Mouse (Mus musculus) 416B (cell line): Measurements from ENCODE around the gene Sdhaf3.

ENCODE experiments used
- DNase-seq: peaks from one replicate; pipeline ENCODE4 v3.0.0; 2011; ENCODE audit warnings: low read depth

Gene Sdhaf3

DNA sequence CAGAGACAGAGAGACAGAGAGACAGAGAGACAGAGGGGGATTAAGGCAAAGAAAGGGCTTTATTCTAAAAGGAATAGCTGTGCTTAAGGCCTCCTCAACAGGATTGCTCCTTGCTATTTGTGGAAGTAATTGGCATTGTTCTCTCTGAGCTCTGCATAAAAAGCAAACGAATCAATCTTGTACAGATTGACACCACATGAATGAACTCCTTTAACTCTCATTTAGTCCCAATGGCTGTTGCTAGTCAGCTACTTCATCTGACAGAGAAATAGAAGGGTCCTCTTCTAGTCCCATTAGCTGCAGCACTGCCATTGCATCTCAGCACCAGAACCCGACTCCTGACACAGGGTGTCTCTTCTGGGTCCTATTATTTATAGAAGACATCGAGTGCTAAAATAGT, 113.0 kb downstream of the Sdhaf3 start:
- DNase-seq: no peak

DNA sequence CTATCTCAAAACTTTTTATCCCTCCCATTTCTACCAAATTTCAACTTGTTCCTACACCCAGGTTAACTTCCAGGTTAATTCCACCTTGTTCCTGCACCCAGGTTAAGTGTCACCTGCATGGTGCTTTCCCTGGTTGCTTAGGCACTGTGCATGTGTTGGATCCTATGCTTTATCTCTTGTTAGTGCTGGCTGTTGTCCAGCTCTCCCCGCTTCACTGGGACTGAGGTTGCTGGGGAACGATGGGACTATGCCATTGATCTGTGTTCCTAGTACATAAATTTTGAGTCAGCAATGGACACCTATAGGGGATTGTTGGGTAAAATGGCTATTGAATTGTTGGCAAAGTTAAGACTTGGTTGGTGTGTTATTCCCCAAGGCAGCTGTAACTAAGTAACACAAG, 113.7 kb downstream of the Sdhaf3 start:
- no peak for DNase-seq

DNA sequence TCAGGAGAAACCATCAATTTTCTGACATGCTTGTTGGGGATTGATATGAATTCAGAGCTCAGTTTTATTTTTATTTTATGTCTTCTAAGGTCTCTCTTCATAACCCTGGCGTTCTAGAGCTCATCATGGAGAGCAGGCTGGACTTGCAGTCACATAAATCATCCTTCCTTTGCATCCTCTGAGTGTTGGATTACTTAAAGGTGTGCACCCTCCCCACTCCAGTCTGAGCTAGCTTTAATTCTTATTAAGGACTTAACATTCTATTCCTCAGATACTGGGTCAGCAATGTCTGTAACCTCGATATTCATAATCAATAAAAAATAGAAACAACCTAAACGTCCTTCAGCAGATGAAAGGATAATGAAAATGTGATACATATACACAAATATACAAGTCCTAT, 126.2 kb downstream of the Sdhaf3 start:
- DNase-seq: no peak

DNA sequence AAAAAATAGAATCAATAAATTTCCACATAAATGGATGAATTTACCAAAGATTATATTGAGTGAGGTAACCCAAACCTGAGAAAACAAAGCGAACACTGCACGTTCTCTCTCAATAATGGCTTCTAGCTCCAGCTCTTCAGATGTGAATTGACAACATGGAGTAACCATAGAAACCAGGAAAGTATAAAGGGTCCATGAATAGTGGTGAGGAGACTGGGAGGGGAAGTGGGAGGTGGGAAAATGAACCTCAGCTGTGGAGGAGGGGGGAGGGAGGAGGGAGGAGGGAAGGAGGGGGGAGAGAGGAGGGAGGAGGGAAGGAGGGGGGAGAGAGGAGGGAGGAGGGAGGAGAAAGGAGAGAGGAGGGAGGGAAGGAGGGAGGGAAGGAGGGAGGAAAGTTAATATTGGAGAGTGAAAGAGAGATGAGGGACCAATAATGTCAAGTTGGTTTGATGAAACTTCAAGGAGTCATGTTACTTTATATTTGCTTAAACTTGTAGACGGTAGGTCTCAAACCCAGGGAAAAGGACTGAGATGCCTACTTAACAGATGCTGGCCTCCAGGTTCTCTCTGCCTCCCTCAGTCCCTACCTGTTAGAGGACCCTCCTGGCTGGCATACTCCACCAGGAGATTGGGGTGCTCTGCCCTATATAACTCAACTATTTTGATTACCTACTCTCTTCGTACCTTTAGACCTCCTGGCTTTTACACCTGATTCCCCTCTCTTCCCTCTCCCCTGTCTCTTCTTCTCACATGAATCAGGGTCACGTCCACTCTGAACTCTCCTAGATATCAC, 126.9 kb downstream of the Sdhaf3 start:
- no peak for DNase-seq

DNA sequence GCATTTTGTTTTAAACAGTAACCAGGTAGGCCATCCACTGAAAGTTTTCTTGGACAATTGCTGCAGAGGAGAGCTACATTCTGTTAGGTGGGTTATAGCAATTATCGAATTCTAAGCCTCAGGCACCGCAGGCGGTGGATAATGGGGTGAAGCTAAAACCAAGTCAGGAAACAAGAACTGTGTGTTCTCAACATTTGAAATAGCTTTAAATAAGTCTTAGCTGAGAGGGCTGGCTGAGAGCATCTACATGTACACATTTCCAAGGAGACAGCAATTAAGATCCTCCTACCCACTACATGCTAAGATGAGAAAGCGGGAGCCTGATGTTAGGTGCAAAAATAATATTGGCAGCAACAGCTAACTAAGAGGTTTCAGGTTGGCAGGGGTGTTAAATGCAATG, 127.9 kb downstream of the Sdhaf3 start:
- no peak for DNase-seq

DNA sequence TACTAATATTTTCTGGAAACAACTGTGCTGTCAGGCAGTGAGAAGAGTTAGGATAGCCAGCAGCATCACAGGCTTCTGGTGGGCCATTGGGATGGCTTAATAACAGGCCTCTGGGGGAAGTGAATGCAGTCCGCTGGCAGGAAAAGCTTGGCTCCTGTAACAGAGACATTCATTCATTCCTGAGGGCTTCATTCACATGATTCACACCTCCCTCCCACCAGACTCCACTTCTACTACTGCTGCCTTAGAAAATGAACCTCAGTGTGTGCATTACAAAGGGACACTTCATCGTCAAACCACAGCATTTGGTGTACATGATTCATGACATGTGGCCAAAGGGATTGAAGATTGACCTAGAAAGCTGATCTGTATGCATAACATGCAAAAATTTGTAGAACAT, 128.6 kb downstream of the Sdhaf3 start:
- DNase-seq: no peak

DNA sequence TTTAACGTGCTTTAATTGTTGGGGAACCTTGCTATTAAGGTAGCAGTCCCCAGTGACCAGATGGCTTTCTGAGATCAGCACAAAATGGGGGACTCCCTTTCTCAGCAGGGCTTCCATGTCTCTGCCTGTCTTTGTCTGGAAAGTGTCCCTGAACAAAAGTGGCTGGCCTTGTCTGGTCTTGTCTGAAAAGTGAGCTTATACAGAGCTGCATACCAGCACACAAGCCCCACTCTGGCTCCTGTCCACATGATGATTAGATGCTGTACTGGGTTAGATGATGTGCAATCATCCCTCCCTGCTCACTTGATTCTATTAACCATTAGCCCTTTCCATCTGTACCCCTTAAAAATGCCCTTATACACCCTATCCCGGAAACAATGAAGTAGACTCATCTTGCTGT, 129.7 kb downstream of the Sdhaf3 start:
- DNase-seq: no peak

DNA sequence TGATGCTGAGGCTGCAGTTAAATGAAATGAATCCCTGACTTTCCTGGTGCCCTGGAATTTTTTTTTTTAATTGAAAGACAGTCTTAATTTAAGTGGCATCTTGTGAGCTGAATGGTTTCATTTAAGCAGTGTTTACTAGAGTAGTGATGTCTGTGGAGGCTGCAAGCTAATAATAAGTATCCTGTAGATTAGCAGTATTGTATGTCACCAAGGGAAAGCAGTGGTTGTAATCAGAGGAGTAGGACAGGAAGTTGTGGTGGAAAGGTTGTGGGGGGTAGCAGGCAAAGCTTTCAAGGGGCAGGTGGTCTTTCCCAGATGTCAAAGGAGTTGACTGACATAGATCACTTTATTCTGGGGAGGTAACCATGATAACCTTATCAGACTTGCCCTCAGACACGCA, 136.3 kb downstream of the Sdhaf3 start:
- no peak for DNase-seq
